Mouse (Mus musculus) macrophage (primary cell): ENCODE results near the gene Wdr64. TPM values are rescaled to one million over a fixed set of nuclear protein-coding genes. Genes with fewer than 3 reads are reported as not detected.

Experiments used
- H3K27ac ChIP-seq: fragments of 350-480 bp; formaldehyde crosslinking; 2 replicates; pipeline ENCODE4 v1.9.0; 2021
- H3K36me3 ChIP-seq: fragments of 350-480 bp; formaldehyde crosslinking; 2 replicates; pipeline ENCODE4 v1.9.0; 2021; ENCODE audit errors: inconsistent target
- H3K4me3 ChIP-seq: fragments of 350-480 bp; formaldehyde crosslinking; 2 replicates; pipeline ENCODE4 v1.9.0; 2021; ENCODE audit errors: inconsistent target
- H3K79me2 ChIP-seq: fragments of 350-480 bp; formaldehyde crosslinking; 2 replicates; pipeline ENCODE4 v1.9.0; 2021; ENCODE audit errors: inconsistent target
- WGBS: methylation state at CpG from one replicate; pipeline ENCODE4 v1.1.7; 2026; ENCODE audit warnings: inconsistent platforms; ENCODE audit not compliant: missing documents; 5-methylcytosine and 5-hydroxymethylcytosine counted together
- polyA plus RNA-seq: library from polyadenylated mRNA; stranded (reverse); fragments of 250-400 nt; gene quantifications from 3 replicates; pipeline ENCODE4 v1.2.4, GENCODE M21; 2018; ENCODE audit warnings: inconsistent platforms

Gene Wdr64
- polyA plus RNA-seq, 1 experiment from 2014 or later = not detected

DNA sequence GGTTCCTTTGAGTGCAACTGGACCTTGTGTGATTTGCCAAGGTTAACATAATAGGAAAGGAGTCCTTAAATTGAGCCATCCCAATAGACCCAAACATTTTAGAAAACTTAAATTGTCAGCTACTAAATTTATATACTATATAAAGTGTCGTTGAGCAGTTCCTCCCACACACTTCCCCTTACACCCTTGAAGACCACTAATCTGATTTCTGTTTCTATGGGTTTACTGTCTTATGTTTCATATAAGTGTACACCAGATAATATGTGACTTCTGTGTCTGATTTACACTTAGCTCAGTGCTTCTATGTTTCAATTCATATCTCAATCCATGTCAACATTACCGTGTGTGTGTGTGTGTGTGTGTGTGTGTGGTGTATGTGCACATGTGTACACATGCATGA lies 130.8 kb downstream of the Wdr64 start:
- no peak overlapping the region for H3K27ac ChIP-seq
- H3K79me2 ChIP-seq = no peaks in the 10 kb centered on the region

DNA sequence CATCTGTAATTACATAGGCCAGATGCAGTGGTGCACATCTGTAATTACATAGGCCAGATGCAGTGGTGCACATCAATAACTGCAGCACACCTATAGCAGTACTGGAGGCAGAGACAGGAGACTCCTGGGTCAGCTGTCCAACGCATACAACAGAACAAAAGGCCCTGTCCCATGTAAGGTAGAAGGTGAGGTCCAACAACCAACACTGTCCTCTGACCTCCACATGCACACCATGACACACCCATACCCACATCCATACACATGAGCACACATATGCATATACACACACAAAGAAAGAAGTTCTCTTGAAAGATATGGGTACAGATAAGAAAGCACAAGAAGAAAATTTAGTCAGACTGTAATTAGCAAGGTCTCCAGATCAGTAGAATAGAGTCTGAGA lies 157.1 kb downstream of the Wdr64 start:
- no peaks in the 10 kb centered on the region for H3K79me2 ChIP-seq
- H3K36me3 ChIP-seq = no peaks in the 10 kb centered on the region
- 100% methylated on average over 1 of the region's 1 CpGs for WGBS
- H3K27ac ChIP-seq = no peak overlapping the region
- H3K4me3 ChIP-seq = no peak overlapping the region

More for the DNA sequence above, 130.8 kb downstream of the Wdr64 start:
- H3K4me3 ChIP-seq = no peak overlapping the region
- WGBS = 73% methylated on average over 2 of the region's 2 CpGs
- no peaks in the 10 kb centered on the region for H3K36me3 ChIP-seq

Other genes with a start within 250 kb of the Wdr64 start
- gene Rgs7, start 206.1 kb upstream of the Wdr64 start, polyA plus RNA-seq = not detected in 3 replicates
- gene Kmo, start 78.2 kb upstream of the Wdr64 start, polyA plus RNA-seq = 0.23 to 7.2 TPM (median 2.1 TPM) in 3 replicates
- gene Fh1, start 73.0 kb upstream of the Wdr64 start, polyA plus RNA-seq = 37.4 to 41.8 TPM (median 39.4 TPM) in 3 replicates
- 1.8 to 4.1 TPM (median 2.8 TPM) in 3 replicates for gene Opn3, start 5.8 kb upstream of the Wdr64 start, polyA plus RNA-seq
- gene Chml, start 5.7 kb upstream of the Wdr64 start, polyA plus RNA-seq = 3.0 to 3.6 TPM (median 3.6 TPM) in 3 replicates
- 0.25 to 10.1 TPM (median 0.55 TPM) in 3 replicates for gene Exo1, start 182.0 kb downstream of the Wdr64 start, polyA plus RNA-seq
- gene Gm38100, start 221.7 kb downstream of the Wdr64 start, polyA plus RNA-seq = not detected in 3 replicates